Mouse (Mus musculus) ES-CJ7 (cell line): Measurements from ENCODE around the gene Mcf2.

Experiments
- DNase-seq: peaks from one replicate; pipeline ENCODE4 v3.0.0; 2011; ENCODE audit warnings: low read depth, low spot score

The Mcf2 gene

DNA sequence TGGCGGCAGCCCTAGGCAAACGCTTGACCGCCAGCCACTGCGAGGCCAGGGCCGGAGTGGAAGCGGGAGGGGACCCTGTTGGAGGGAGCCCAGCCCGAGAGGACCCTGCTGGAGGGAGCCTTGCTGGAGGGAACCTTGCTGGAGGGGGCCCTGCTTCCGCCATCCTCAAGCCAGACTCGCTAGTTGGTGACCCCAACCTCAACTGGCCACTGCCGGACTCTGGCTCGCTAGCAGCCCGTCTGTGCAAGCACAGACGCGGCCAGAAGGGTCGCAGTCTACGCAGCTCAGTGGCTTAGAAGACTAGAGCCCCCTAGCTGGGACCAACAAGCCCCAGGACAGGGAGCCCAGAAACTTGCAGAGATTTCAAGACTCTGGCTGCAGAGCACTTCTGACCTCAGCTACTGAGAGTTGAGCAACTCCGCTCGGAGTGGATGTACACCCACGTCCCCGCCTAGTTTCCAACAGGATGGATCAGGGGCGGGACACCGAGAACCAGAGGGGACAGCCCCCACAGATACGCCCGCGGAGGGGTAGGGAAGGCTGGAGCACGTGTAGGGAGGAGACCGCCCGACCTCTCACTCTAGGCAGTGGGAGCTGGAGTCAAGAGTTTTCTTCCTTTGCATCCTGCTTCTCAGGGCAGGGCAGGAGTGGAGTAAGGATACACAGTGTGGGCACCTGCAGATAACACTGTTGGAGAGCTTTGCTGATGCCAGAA, at the start of gene Mcf2:
Mcf2 (minus strand) TSS at position 346 of the 715 bp plus-strand sequence.
- DNase-seq = peak; percentile 63

DNA sequence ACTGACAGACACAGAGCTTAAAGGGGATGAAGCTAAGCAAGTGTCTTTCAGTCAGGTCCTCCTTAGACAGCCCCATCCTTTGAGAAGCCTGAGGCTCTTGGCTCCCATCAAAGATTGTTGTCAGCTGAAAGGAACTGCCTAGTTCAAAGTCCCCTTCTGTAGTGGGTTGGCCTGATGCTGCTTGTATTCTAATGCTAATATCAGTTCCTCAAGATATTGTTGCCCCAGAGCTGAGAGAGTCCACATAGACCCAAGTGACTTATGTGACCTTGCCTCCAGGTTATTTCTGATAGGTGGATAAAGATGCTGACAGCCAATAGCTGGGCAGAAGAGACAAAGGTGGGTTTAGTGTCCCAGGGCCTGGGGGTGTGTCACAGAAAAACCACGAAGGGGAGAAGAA, 8.8 kb upstream of the Mcf2 start:
- peak; percentile 61 for DNase-seq

DNA sequence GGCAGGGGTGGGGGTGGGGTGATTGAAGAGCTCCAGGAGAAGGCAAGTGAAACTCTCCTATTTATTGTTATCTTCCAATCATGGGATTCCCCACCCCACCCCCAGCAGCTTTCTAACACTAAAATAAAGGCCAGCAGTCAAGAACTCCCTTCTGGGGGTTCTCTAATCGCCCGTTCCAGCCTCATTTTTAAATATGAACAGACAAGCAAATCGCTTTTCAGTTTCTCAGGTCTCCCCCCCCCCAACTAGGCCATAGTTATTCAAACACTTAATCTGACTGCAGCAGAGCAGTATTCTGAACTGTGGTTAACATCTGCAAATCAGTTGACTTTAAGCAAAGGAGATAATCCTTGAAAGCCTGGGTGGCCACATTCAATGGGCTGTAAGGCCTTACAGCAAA, 3.7 kb upstream of the Mcf2 start:
- DNase-seq = peak; percentile 60

DNA sequence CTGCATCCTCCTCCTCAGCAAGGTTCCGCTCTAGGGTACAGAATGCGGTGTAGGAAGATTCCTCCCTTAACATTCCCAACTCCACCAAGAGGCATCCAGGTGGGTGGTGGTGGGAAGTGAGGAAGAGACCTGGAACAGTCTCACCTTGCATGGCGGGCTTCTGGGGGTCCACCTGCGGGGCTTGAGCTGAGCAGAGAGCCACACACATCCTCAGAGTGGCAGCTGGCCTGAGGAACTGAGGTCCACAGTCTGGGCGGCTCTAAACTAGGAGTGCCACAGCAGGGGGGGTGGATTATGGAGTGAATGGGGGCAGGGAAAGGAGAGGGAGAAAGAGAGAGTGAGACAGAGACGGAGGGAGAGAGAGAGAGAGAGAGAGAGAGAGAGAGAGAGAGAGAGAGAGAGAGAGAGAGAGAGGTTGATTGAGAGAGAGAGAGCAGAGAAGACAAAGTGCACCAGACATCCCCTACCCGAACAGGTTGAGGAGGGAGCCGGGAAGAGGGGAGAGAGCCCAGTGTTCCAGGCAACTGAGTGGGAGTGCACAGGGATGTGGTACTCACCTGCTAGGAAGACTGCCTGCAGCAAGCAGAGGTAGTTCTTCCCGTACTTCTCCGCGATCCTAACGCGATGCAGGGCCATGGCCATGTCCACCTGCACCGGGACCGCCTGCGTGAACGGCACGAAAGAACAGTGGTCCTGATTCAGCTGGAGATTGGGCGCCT, 705 bp downstream of the Mcf2 start:
- DNase-seq = peak; percentile 69

DNA sequence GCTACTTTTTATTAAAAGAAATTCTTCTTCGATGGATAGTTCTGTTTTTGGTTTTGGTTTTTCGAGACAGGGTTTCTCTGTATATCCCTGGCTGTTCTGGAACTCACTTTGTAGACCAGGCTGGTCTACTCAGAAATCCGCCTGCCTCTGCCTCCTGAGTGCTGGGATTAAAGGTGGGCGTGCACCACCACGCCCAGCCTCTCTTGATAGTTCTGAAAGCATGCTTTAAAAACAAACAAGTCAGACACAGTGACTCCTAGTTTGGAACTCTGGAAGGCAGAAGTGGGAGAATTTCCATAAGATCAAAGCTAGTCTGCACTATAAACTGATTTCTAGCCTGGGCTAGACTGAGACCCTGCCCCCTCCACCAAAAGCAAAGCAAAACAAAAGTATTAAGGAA, 8.8 kb downstream of the Mcf2 start:
- peak; percentile 75 for DNase-seq

DNA sequence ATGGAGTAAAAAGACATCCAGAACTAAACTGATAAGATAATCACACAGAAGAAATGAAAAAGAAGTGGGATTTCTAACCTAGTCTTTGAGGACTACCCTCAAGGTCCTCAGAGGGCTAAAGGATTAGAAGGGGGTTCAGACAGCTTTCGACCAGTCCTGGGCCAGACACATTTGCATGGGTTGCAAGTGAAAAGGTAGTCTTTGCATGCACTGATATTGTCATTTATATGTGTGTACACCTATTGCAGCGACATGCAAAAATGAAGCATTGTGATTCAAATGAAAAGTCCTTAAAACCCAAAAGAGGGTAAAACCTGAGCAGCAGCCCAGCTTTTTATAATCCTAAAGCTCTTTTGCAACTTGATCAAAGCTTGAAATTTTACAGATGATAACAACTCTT, 9.4 kb downstream of the Mcf2 start:
- DNase-seq = peak; percentile 74

DNA sequence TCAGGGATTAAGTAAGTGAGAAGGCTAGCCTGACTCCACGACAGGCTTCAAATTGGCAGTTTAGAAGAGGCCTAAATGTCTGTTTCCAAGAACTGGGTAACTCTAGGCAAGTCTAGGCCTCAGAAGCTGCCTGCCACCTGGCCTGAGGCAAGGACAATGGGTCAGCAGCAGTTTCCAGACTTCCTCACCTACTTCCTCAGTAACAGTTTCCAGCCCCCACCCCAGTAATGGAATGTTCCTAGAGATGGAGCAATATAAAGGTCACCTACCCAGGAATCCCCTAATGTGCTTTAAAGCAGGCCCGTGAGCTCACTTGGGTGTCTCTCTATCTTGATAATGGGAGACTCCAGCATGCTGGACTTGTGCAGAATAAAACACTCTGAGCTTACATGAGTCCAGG, 10.1 kb downstream of the Mcf2 start:
- DNase-seq = peak; percentile 78

DNA sequence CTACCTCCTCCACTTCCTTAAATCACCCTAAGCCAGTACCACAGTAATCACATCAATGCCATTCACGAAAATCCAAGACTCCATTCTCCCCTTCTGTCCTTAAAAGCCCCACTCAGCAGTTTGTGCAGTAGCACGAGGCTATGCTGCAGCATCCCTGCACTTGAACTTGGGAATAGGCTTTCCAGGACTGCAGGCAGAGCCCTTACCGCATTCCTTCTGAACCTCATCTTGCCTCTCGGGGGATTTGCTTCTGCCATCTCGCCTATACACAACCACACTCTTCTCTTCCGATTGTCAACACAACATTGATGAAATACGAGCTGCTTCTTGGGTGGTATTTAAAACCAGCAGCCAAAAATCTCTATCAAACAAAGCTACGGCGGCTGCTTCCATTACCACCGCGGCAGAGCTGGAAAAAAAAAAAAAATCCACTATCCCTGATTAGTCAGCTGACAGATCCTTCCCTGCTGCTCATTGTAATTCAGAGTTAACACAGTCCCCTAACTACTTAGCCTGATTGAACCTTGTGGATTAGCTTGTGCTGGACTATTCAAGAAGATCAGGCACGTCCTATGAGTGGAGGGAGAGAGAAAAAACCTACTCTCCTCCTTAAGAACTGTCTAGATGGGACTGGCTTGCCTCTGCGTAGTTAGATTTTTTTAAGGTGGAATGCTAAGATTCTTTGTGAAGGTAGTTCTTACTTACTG, 31.5 kb downstream of the Mcf2 start:
- DNase-seq = peak; percentile 67

DNA sequence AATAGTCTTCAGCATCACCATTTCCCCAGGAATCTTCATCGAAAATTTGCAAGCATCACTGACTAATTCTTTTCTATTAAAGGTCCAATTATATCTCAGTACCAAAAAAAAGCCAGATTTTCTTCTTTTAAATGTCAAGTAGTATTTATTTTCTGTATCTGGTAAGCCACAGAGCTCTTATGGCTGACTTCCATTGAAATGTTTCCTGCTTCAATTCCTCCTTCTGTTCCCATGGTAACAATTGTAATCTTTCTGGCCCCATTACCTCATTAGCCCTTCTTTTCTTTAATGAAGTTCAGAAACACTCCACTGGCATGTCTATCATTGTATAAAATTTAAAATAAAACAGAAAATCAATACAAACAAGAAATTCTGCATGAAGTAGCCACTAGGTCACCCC, 103.5 kb downstream of the Mcf2 start:
- no peak for DNase-seq

DNA sequence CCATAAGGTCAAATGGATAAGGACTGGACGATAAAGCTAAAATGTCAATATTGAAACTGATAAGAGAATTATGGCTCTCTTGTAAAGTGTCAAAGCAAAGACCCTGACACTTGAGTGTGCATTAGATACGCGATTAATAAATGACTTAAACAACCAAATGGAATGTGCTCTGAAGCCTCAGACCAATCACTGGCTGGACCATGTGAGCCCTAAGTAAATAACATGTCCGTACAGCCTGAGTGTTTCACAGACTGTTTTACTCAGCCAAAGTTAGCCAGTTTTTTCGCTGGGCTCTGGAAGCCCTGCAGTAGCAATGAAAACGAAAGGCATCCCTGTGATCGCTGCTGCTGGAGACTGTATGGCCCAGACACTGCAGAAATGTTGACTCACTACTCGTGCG, 123.7 kb downstream of the Mcf2 start:
- no peak for DNase-seq

DNA sequence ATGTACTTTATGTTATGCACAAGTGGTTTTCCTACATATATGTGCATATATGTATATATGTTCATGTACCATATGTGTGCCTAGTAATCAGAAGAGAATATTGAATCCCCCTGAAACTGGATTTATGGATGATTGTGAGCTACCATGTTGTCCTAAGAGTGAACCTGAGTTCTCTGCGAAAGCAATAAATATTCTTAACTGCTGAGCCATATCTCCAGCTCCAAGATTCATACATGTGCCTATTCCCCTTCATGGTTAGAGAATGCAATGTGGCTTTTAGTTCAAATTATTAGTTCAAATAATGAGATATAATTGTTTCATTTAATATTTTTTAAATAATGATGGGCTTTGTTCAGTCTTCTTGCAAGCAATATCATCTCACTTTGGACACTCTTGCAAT, 124.1 kb downstream of the Mcf2 start:
- no peak for DNase-seq

DNA sequence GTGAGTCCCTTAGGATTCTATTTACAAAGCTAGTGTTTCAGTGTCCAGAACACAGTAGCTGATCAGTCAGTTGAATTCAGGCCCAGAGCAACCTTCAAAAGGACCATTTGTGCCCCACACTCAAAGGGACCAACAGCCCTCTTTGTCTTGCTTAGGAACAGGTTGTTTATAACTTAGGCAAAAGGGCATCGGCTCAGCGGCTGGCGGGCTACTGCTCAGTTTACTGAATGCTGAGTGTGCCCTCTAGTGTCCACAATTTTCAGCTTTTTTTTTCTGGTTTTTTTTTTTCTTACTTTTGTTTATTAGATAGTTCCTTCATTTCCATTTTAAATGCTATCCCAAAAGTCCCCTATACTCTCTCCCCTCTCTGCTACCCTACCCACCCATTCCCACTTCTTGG, 152.2 kb downstream of the Mcf2 start:
- peak; percentile 22 for DNase-seq

DNA sequence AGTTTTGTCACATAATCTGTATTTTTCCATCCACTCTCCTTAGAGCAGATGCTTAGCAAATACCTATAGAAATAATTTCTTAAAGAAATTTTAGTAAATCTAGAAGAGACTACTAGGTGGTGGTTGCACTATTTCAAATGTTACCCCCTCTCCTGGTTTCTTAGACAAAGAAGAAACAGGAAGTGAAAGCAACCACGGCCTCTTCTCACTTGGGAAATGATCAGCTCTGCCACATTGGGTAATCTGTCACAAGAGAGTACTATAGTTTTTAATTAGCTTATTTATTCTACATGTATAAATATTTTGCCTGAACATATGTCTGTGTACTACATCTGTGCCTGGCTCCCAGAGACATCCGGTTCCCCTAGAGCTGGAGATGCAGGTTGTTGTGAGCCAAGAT, 157.3 kb downstream of the Mcf2 start:
- no peak for DNase-seq

DNA sequence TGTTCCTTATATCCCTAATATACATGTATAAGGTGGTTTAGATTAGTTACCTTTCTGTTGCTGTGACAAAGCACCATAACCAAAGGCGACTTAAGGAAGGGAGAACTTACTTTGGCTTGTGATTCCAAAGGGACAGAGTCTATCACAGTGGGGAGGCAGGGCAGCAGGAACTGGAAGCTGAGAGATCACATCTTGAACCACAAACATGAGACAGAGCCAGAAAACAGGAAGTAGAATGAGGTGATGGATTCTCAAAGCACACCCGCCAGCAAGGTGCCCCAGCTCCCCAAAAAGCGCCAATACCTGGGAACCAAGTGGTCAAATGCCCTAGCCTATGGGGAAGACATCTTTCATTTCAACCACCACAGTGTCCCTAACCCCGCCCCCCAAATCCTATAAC, 157.9 kb downstream of the Mcf2 start:
- no peak for DNase-seq

DNA sequence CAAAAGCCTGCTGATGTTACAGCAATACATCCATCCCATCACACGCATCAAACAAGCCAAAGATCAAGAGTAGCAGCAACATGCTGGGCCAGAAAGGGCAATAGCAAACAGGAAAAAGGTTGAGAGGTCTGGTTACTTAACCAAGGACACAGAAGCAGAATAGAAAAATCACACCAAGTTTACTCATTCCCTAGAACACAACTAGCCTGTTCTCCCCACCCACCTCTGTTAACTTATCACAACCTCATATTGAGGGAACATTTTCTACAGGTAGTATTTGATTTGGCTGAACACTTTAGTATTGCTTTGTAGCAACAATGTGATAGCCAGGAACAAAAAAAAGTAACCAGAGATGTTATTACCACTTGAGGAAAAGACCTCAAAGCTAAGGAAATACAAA, 164.3 kb downstream of the Mcf2 start:
- DNase-seq = no peak

DNA sequence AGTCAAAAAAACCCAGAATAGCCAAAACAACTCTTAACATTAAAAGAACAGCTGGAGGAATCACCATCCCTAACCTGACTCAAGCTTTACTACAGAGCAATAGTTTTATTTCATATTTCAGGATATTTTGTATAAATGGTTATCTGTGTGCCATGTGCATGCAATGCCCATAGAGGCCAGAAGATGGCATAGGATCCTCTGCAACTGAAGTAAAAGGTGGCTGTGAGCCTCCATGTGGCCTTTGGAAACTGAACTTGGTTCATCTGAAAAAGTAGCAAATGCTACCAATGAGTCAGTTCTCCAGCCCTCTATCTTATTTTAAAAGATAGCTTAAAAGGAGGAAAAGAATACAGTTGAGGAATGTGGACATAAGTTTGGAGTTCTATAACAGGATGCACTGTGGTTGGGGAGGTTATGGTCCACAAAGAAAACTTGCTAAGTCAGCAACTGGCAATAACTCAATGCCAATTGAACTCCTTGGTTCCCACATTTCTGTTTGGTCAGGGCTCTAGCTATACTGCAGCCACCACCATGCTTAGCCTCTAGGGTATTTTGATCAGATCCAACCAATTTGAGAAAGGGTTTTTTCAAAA, 165.7 kb downstream of the Mcf2 start:
- DNase-seq = peak; percentile 20
